Mouse (Mus musculus) gastrocnemius, postnatal 25 days (tissue): ENCODE measurements around the gene Fbxl16. TPM values are rescaled to one million over a fixed set of nuclear protein-coding genes. Genes with fewer than 3 reads are reported as not detected.

ENCODE experiments used
- DNase-seq: peaks from one replicate; pipeline ENCODE4 v3.0.0; 2022
- long read RNA-seq, 2 experiments: library from polyadenylated mRNA; stranded (forward); transcript quantifications; one replicate each; pipeline ENCODE4 v2.0.0; 2021
- total RNA-seq, 2 experiments: library from RNA; stranded (reverse); gene quantifications; 1 replicate in 1 of 2; 2 replicates in 1 of 2; pipeline ENCODE4 v1.2.3; 2021

Fbxl16 gene
- 1 to 10 TPM; 1.5 to 1.7 TPM for total RNA-seq
- long read RNA-seq, experiment 1, result 0 reads
- long read RNA-seq, experiment 2, partial matches to known transcripts, result 0 of 4 reads
- long read RNA-seq, experiment 2, other reads (novel, unspliced or antisense), result 2 of 4 reads

GRCm38 (mm10) chr17:25808789-25809605 lies at the start of gene Fbxl16:
TSS of gene Fbxl16 (plus strand) at chr17:25809085.
- DNase-seq, result peak; percentile 55

GRCm38 (mm10) chr17:25760148-25760547 lies 48.7 kb upstream of the Fbxl16 start:
- no peak for DNase-seq

GRCm38 (mm10) chr17:25761561-25761970 lies 47.3 kb upstream of the Fbxl16 start:
- no peak for DNase-seq

- DNase-seq, result no peak
Observed at GRCm38 (mm10) chr17:25762591-25762990, 46.3 kb upstream of the Fbxl16 start.

GRCm38 (mm10) chr17:25765886-25766285 lies 43.0 kb upstream of the Fbxl16 start:
- no peak for DNase-seq

- DNase-seq, result no peak
Observed at GRCm38 (mm10) chr17:25769331-25769730, 39.6 kb upstream of the Fbxl16 start.

- peak; percentile 94 for DNase-seq
Observed at GRCm38 (mm10) chr17:25773549-25774120, 35.2 kb upstream of the Fbxl16 start, which contains the start of gene Narfl. TSS of gene Narfl (plus strand) at chr17:25773776.

GRCm38 (mm10) chr17:25775318-25776062 lies 33.4 kb upstream of the Fbxl16 start:
- no peak for DNase-seq

- no peak for DNase-seq
Observed at GRCm38 (mm10) chr17:25777948-25778347, 30.9 kb upstream of the Fbxl16 start.

GRCm38 (mm10) chr17:25781339-25781738 lies 27.5 kb upstream of the Fbxl16 start:
- no peak for DNase-seq

GRCm38 (mm10) chr17:25783086-25783485 lies 25.8 kb upstream of the Fbxl16 start:
- DNase-seq, result peak; percentile 36

- DNase-seq, result no peak
Observed at GRCm38 (mm10) chr17:25783861-25784574, 24.9 kb upstream of the Fbxl16 start.

- DNase-seq, result peak; percentile 90
Observed at GRCm38 (mm10) chr17:25785281-25785745, 23.6 kb upstream of the Fbxl16 start, which contains the start of gene Haghl. TSS of gene Haghl (minus strand) at chr17:25785673.

GRCm38 (mm10) chr17:25786280-25786679 lies 22.6 kb upstream of the Fbxl16 start, which contains the start of gene Ccdc78:
TSS of gene Ccdc78 (plus strand) at chr17:25786580.
- no peak for DNase-seq

GRCm38 (mm10) chr17:25786781-25787504 lies 21.9 kb upstream of the Fbxl16 start:
- DNase-seq, result no peak

- no peak for DNase-seq
Observed at GRCm38 (mm10) chr17:25791320-25791842, 17.5 kb upstream of the Fbxl16 start.

GRCm38 (mm10) chr17:25791843-25792527 lies 16.9 kb upstream of the Fbxl16 start:
- DNase-seq, result peak; percentile 77

- peak; percentile 76 for DNase-seq
Observed at GRCm38 (mm10) chr17:25792615-25793014, 16.3 kb upstream of the Fbxl16 start, which contains the start of gene Fam173a. TSS of gene Fam173a (minus strand) at chr17:25792901.

GRCm38 (mm10) chr17:25794197-25794596 lies 14.7 kb upstream of the Fbxl16 start:
- no peak for DNase-seq

GRCm38 (mm10) chr17:25794998-25795397 lies 13.9 kb upstream of the Fbxl16 start:
- no peak for DNase-seq
